Mouse (Mus musculus) forebrain, embryonic 11.5 days (tissue): ENCODE data around the gene Ano10. TPM values are rescaled to one million over a fixed set of nuclear protein-coding genes. Genes with fewer than 3 reads are reported as not detected.

ENCODE experiments used
- microRNA-seq: library from miRNA; unstranded; fragments of <30 nt; microRNA quantifications from one replicate; pipeline ENCODE4, GENCODE M21; 2016; ENCODE audit not compliant: insufficient number of aligned reads
- polyA plus RNA-seq: library from polyadenylated mRNA; unstranded; fragments of >200 nt; fragmentation: Nextera tagmentation; extraction: Ambion mirVana; gene quantifications from 2 replicates; pipeline ENCODE4 v1.2.1, GENCODE M21; 2014

Gene Ano10
- polyA plus RNA-seq, 1 experiment from 2014 or later: 34.0 TPM

Small RNA genes within 50 kb of the gene (microRNA-seq; reads per million reads assigned to microRNA genes)
- not detected for gene Mir8106

Other genes with a start within 250 kb of the Ano10 start
- gene Snrk, start 177.2 kb downstream of the Ano10 start, polyA plus RNA-seq: 31.5 and 42.4 TPM in 2 replicates
- gene Abhd5, start 57.2 kb upstream of the Ano10 start, polyA plus RNA-seq: 19.3 and 19.7 TPM in 2 replicates